Mouse (Mus musculus): ENCODE data around the gene Vwa3b.

The Vwa3b gene

GRCm38 (mm10) chr1:37060856-37061255 is 34.5 kb downstream of the Vwa3b start:
- DNase-seq (ENCODE audit: low spot score in 2 of 2), result no peak

GRCm38 (mm10) chr1:37063053-37063452 is 36.7 kb downstream of the Vwa3b start:
- DNase-seq (ENCODE audit: low spot score in 2 of 2), result no peak

DNA sequence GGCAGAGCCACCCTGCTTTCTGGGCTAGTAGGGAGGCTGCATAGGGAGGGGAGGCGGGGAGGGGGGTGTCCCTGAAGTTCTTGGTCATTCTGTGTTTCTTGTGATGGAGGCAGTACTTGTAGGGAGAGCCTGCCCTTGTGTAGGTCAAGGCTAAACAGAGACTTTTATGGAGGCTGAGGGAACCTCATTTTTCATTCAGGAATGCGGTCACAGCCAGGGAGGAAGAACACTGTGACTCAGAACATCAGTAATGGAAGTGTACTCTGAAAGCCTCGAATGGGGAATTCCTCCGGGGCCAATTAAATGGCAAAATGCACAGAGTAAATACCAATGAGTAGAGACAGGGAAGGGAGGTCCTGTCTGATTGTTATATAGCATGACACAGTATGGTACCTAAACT is 37.4 kb downstream of the Vwa3b start:
- no peak for DNase-seq (ENCODE audit: low spot score in 2 of 2)

- DNase-seq (ENCODE audit: low spot score in 2 of 2), result no peak
These were observed 39.4 kb downstream of the Vwa3b start for GRCm38 (mm10) chr1:37065658-37066412.

DNA sequence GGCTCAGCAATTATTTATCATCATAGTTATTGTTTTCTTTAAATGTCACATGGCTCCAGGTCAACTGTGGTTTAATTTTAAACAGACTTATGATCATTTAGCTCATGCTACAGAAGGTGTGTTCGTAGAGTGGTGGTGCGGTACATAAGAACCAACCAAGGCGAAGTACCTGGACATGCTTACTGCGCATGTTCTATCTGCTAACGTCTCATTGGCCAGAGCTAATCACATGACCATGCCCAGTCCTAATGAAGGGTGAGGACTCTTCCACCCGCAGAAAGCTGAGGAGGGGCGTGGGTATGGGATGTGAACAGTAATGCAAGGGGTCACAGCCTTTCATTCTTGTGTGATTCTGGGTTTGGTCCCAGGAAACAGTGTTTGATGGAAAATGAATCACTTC is 49.4 kb downstream of the Vwa3b start:
- DNase-seq (ENCODE audit: low spot score in 2 of 2), result no peak

DNA sequence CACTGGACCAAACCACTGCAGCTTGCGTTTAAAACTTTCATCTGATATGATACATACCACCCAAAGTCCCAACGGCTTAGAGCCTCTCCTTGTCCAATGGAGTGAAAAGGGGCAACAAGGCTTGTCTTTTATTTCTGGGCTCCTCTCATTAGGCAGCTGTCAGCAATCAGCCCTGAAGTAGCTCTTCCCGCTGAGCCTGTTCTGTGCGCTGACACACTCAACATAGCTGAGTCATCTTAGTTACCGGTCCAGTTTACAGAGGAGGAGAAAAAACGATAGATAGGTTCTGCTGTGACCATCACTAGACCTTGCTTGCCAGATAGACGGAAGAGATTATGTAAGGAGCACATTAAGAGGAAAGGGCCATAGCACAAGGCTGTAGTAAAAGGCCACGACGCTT is 50.9 kb downstream of the Vwa3b start:
- DNase-seq (ENCODE audit: low spot score in 2 of 2), result no peak

DNA sequence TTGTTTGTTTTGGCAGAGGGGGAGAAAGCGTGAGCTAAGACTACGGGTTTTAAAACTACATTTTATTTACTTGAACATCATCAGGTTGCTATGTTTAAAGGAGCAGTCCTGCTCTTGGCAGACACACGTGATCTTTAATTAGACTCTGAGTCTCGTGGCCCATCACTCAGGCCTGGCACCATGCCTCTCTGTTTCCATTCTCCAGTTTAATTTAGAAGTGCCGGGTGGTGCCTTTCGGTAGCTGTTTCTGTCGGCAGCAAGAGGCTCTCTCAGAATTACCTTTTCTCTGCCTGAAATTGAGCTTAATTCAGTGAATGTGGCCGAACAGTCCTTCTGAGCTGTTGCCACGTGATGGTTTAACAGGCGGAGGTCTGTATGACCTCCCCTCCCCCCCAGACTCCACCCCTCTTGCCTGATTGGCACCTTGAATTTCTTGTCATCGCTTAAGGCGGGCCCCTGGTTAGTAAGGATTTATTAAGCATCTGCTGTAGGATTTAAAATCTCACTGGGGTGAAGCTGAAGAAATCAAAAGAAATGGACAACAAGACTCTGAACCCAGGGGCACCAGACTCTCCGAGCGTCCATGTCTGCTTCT is 51.7 kb downstream of the Vwa3b start:
- DNase-seq (ENCODE audit: low spot score in 2 of 2), result no peak

GRCm38 (mm10) chr1:37080442-37080841 is 54.0 kb downstream of the Vwa3b start:
- no peak for DNase-seq (ENCODE audit: low spot score in 2 of 2)

DNA sequence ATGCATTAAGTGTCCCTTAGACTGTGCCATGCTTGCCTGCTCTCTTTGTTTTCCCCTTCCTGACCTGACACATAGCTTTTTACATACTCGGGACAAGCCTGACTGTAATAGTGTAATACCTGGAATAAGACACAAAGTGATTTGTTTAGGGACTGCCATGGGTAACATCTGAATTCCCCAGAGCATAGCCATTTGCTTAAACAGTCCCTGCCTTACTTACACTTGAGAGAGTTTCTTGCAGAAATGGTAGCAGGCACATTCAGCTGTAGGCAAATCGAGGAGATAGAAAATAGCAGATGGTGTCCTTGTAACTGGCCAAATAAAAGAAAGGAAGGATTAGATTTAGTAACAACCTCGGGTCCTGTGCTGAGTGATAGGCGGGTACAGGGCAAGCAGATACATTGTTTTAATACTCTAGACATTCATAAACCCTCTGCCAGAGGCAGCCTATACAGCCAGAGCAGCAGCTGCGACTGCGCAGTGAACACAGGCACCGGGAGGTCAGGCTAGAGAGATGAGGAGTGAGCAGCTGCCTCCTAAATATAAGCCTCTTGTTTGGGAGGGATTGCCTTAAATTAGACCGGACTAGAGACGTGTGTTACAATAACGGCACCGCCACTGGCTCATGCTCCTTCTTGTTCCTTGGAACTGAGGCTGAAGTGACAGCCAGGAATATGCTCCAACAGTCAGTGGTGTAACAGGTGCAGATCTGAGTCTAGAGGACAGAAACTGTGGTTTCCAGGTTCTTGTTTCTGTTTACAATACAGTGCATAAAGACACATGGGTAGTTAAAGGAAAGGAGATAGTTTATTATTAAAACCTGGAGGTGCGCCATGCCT is 55.2 kb downstream of the Vwa3b start:
- no peak for DNase-seq (ENCODE audit: low spot score in 2 of 2)

DNA sequence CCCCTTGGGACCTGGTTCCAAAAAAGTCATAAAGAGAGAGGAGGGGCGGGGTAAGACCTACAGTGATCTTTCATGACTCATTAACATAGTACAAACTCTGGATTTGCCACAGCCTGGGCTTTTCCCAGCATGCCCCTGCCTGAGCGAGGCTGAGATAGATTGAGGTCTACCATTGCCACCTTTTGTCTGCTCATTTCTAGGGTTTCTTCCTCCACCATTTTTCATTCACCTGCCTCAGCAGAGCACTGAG is 55.7 kb downstream of the Vwa3b start:
- DNase-seq (ENCODE audit: low spot score in 2 of 2), result no peak

GRCm38 (mm10) chr1:37084075-37084474 is 57.7 kb downstream of the Vwa3b start:
- no peak for DNase-seq (ENCODE audit: low spot score in 2 of 2)

- DNase-seq (ENCODE audit: low spot score in 2 of 2), result no peak
These were observed 58.8 kb downstream of the Vwa3b start for GRCm38 (mm10) chr1:37085171-37085570.

- DNase-seq (ENCODE audit: low spot score in 2 of 2), result no peak
These were observed 62.8 kb downstream of the Vwa3b start for GRCm38 (mm10) chr1:37089191-37089590.

GRCm38 (mm10) chr1:37097382-37098093 is 71.1 kb downstream of the Vwa3b start:
- DNase-seq (ENCODE audit: low spot score in 2 of 2), result no peak

DNA sequence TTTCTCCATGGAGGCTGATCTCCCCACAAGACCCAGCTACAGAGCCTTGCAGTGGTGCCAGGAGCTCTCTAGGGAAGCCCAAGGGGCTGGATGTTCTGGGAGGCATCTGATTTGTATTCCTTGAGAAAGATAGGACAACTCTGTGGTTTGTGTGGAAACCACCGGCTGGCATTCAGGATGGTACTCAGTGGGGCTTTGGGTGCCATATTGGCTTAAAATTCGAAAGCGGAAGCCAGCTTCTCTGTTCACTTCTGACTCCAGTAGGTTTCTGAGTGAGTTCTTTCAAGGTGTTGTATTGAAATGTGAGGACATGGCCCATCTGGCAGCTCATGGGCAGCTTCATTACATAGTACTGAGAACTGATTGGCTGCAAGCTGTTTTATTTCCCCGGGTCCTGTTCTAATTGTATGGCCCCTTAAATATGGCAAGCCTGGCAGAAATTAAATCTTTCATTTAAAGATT is 71.7 kb downstream of the Vwa3b start:
- no peak for DNase-seq (ENCODE audit: low spot score in 2 of 2)

GRCm38 (mm10) chr1:37100361-37100760 is 74.0 kb downstream of the Vwa3b start:
- no peak for DNase-seq (ENCODE audit: low spot score in 2 of 2)

GRCm38 (mm10) chr1:37101016-37101415 is 74.6 kb downstream of the Vwa3b start:
- DNase-seq (ENCODE audit: low spot score in 2 of 2), result no peak

DNA sequence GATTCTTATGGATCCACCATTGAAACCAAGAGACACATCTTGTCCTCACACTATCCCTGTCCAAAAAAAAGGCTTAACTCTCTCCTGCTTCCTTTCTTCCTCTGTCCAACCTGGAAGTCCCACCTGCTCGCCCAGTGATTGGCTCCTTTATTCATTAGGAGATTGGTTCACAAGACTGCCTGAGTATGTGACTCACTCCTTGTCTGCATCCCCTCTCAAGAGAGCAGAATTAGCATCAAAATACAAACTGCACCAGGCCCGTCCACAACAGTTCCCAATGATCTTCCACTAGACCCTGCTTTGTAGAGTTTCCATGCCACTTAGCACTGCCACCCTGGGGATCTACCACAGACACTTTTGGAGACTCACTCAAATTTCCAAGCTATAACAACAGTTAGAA is 75.3 kb downstream of the Vwa3b start:
- no peak for DNase-seq (ENCODE audit: low spot score in 2 of 2)

GRCm38 (mm10) chr1:37105194-37105593 is 78.8 kb downstream of the Vwa3b start:
- DNase-seq (ENCODE audit: low spot score in 2 of 2), result no peak

DNA sequence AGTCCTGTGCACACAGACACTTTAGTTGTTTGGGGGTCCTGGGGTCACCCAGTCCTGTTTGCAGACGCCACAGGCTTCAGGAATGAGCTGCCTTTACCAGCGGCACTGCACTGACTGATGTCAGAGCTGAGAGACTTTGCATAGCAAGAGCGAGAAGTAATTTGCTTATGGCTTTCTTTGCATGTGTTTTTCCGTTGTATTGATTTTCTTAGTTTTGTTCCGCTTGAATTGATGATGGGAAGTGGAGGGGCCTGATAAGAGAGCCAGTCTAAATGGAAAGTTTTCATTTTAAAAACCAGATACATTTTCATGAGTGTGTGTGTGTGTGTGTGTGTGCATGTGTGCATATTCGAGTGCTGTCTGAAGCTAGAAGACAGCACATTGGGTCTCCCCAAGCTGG is 87.4 kb downstream of the Vwa3b start:
- DNase-seq (ENCODE audit: low spot score in 2 of 2), result no peak

GRCm38 (mm10) chr1:37115847-37116246 is 89.5 kb downstream of the Vwa3b start:
- no peak for DNase-seq (ENCODE audit: low spot score in 2 of 2)

DNA sequence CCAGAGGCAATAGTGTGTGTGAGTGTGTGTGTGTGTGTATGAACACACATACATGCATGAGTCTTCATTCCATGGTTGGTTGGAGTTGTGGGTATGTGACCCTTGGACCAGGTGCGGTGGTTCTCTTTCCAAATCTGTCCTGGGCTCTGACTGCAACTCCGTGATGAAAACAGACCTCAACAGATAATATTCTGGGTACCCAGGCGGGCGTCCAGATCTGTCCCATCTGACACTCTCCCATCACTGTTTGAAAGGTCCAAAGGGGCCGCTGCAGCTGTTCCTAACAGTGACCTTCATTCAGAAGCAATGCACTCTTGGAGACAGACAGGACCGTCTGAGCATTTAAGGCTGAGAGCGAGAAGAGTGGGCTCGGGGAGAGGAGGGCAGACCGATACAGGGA is 90.2 kb downstream of the Vwa3b start:
- DNase-seq (ENCODE audit: low spot score in 2 of 2), result no peak
